Mouse (Mus musculus) intestine, postnatal 0 days (tissue): ENCODE measurements around the gene Chmp5. TPM values are rescaled to one million over a fixed set of nuclear protein-coding genes. Genes with fewer than 3 reads are reported as not detected.

Experiments
- ATAC-seq: fragments of 200-750 bp; cut with Nextera tagmentation; 2 replicates; pipeline ENCODE4 v1.8.0; 2017; ENCODE audit warnings: mild to moderate bottlenecking, moderate TSS enrichment, moderate library complexity
- H3K27ac ChIP-seq: fragments of 300-500 bp; sonication (generic); 2 replicates; pipeline ENCODE4 v1.5.1; 2014; ENCODE audit warnings: mild to moderate bottlenecking, low read depth, low read length, moderate library complexity
- H3K27me3 ChIP-seq: fragments of 300-500 bp; sonication (generic); replicated peaks from 2 replicates; pipeline ENCODE4 v1.6.1; 2014; ENCODE audit warnings: low read length, mixed read lengths; ENCODE audit not compliant: control insufficient read depth, insufficient read depth
- H3K36me3 ChIP-seq: fragments of 300-500 bp; sonication (generic); 2 replicates; pipeline ENCODE4 v1.6.1; 2014; ENCODE audit warnings: mild to moderate bottlenecking, moderate library complexity; ENCODE audit not compliant: control insufficient read depth, insufficient read depth
- H3K4me1 ChIP-seq: fragments of 300-500 bp; sonication (generic); replicated peaks from 2 replicates; pipeline ENCODE4 v1.6.1; 2014; ENCODE audit warnings: antibody characterized with exemption, low read length, mixed read lengths; ENCODE audit not compliant: control insufficient read depth, insufficient read depth
- H3K4me2 ChIP-seq: fragments of 300-500 bp; sonication (generic); replicated peaks from 2 replicates; pipeline ENCODE4 v1.6.1; 2014; ENCODE audit warnings: low read depth, mild to moderate bottlenecking, moderate library complexity
- H3K4me3 ChIP-seq: fragments of 300-500 bp; sonication (generic); 2 replicates; pipeline ENCODE4 v1.5.1; 2014; ENCODE audit warnings: low read depth, low read length
- H3K9ac ChIP-seq: fragments of 300-500 bp; sonication (generic); 2 replicates; pipeline ENCODE4 v1.6.1; 2014; ENCODE audit warnings: mild to moderate bottlenecking, low read depth, low read length
- H3K9me3 ChIP-seq: fragments of 300-500 bp; sonication (generic); 2 replicates; pipeline ENCODE4 v1.6.1; 2016; ENCODE audit warnings: mixed run types; ENCODE audit not compliant: control insufficient read depth
- CTCF ChIP-seq: sonication (generic); IDR thresholded peaks from 2 replicates; pipeline ENCODE4 v1.5.1; 2016; ENCODE audit warnings: low read depth, mild to moderate bottlenecking, control low read depth, antibody characterized with exemption, moderate library complexity
- WGBS: fragments of 180-500 bp; shearing (Covaris S2); extraction: QIAGEN DNeasy Blood & Tissue Kit; methylation state at CpG from one replicate; pipeline ENCODE4 v1.1.7; 2014; 5-methylcytosine and 5-hydroxymethylcytosine counted together
- polyA plus RNA-seq: library from polyadenylated mRNA; unstranded; fragments of >200 nt; fragmentation: Nextera tagmentation; extraction: Ambion mirVana; gene quantifications from 2 replicates; pipeline ENCODE4 v1.2.1, GENCODE M21; 2015

Chmp5 gene
- polyA plus RNA-seq, 1 experiment from 2014 or later, result 136 TPM

- peak; percentile 80 for TF ChIP-seq CTCF
- Histone ChIP-seq H3K4me3 (peak overlapping the region; percentile 98), H3K27ac (peak overlapping the region; percentile 98; the same call in 1 of the 2 replicates), H3K27me3 (no peaks in the 10 kb centered on the region), H3K4me2 (peak overlapping the region; percentile 79), H3K9ac (peak overlapping the region; percentile 85), H3K9me3 (no peaks in the 10 kb centered on the region), H3K36me3 (peaks cover 10% of the 10 kb centered on the region; the same call in 1 of the 2 replicates), H3K4me1 (0 out of 2 replicates have a peak, but pooled peaks cover 6% of the 10 kb centered on the region)
- ATAC-seq, result no peak
- WGBS, result 23% methylated on average over 13 of the region's 13 CpGs
Measured at GRCm38 (mm10) chr4:40971744-40972143, 23.5 kb downstream of the Chmp5 start.

- no peak for TF ChIP-seq CTCF
- no peak overlapping the region for H3K4me3 ChIP-seq
- no peaks in the 10 kb centered on the region for H3K9me3 ChIP-seq
- no peak overlapping the region for H3K9ac ChIP-seq
- no peak for ATAC-seq
- no peaks in the 10 kb centered on the region for H3K27me3 ChIP-seq
- no peak overlapping the region for H3K27ac ChIP-seq
- H3K4me1 ChIP-seq, result 0 out of 2 replicates have a peak, but pooled peaks cover 6% of the 10 kb centered on the region
- peaks cover 26% of the 10 kb centered on the region for H3K36me3 ChIP-seq
- 94% methylated on average over 1 of the region's 1 CpGs for WGBS
- H3K4me2 ChIP-seq, result no peak overlapping the region
Measured at GRCm38 (mm10) chr4:40974011-40974410, 25.8 kb downstream of the Chmp5 start.

GRCm38 (mm10) chr4:40975678-40976077 lies 27.5 kb downstream of the Chmp5 start:
- TF ChIP-seq CTCF, result no peak
- 74% methylated on average over 3 of the region's 3 CpGs for WGBS
- Histone ChIP-seq H3K4me3 (no peak overlapping the region), H3K4me2 (no peak overlapping the region), H3K36me3 (peaks cover 39% of the 10 kb centered on the region), H3K27ac (no peak overlapping the region), H3K9me3 (no peaks in the 10 kb centered on the region), H3K27me3 (no peaks in the 10 kb centered on the region), H3K9ac (no peak overlapping the region), H3K4me1 (0 out of 2 replicates have a peak, but pooled peaks cover 6% of the 10 kb centered on the region)
- ATAC-seq, result no peak

- no peak overlapping the region for H3K4me2 ChIP-seq
Measured at GRCm38 (mm10) chr4:40976651-40977050, 28.4 kb downstream of the Chmp5 start.

GRCm38 (mm10) chr4:40979430-40979829 lies 31.2 kb downstream of the Chmp5 start:
- no peak for TF ChIP-seq CTCF
- H3K4me1 ChIP-seq, result no peaks in the 10 kb centered on the region
- ATAC-seq, result no peak
- no peak overlapping the region for H3K4me2 ChIP-seq
- 79% methylated on average over 1 of the region's 1 CpGs for WGBS
- H3K36me3 ChIP-seq, result peaks cover 53% of the 10 kb centered on the region
- no peak overlapping the region for H3K4me3 ChIP-seq
- no peak overlapping the region for H3K27ac ChIP-seq
- no peaks in the 10 kb centered on the region for H3K27me3 ChIP-seq
- no peaks in the 10 kb centered on the region for H3K9me3 ChIP-seq
- no peak overlapping the region for H3K9ac ChIP-seq

More at GRCm38 (mm10) chr4:40976651-40977050, 28.4 kb downstream of the Chmp5 start:
- WGBS, result 94% methylated on average over 10 of the region's 10 CpGs
- Histone ChIP-seq H3K4me3 (no peak overlapping the region), H3K4me1 (0 out of 2 replicates have a peak, but pooled peaks cover 6% of the 10 kb centered on the region), H3K36me3 (peaks cover 48% of the 10 kb centered on the region), H3K9me3 (no peaks in the 10 kb centered on the region), H3K9ac (no peak overlapping the region), H3K27ac (no peak overlapping the region; the same call in 1 of the 2 replicates), H3K27me3 (no peaks in the 10 kb centered on the region)
- no peak for TF ChIP-seq CTCF
- ATAC-seq, result no peak

- Histone ChIP-seq H3K36me3 (peaks cover 65% of the 10 kb centered on the region), H3K27me3 (no peaks in the 10 kb centered on the region), H3K4me2 (no peak overlapping the region), H3K9ac (no peak overlapping the region), H3K4me3 (no peak overlapping the region), H3K9me3 (no peaks in the 10 kb centered on the region), H3K27ac (no peak overlapping the region), H3K4me1 (no peaks in the 10 kb centered on the region)
- 54% methylated on average over 3 of the region's 3 CpGs for WGBS
- no peak for TF ChIP-seq CTCF
- no peak for ATAC-seq
Measured at GRCm38 (mm10) chr4:40982486-40982885, 34.3 kb downstream of the Chmp5 start.
